In the genomic region with DNA sequence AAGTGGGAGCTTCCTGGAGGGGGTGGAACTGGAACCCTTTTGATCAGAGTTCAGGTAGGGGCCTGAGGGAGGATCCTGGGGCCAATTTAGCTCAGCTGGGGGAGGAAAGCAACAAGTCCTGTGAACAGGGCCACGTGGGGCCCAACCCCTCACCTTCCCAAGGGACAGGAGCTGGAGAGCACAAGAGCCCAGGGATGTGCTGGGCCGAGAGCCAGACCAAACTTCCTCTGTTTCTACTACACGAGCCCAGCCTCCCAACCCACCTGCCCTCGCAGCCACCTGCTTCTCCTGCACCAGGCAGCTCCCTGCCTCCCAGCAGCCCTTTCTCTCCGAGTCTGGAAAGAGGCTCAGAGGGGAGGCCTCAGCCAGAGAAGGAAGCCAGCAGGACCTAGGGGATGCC, we compare ENCODE assay signal across 10 mouse cellular contexts. TPM values are rescaled to one million over a fixed set of nuclear protein-coding genes. Genes with fewer than 3 reads are reported as not detected.
DNase-seq lines count a peak whose midpoint lies in the region; ATAC-seq and TF ChIP-seq lines count a peak whose summit lies in the region.
"Had no signal": no experiment of that assay in that cellular context is flagged by ENCODE, and none has a peak within 500 bp of the region (broad histone marks: within the 10 kb centered on the region; RNA-seq: fewer than 3 reads in every experiment).

No protein-coding gene starts in this region.

- peak overlapping the region; percentile 6 for H3K4me2 ChIP-seq in limb, embryonic 12.5 days

- no peaks in the 10 kb centered on the region for H3K9me3 ChIP-seq in limb, embryonic 12.5 days

- H3K27ac ChIP-seq in layer of hippocampus, adult 2 months: peak overlapping the region; percentile 51; the same call in 1 of the 2 replicates
- 0 out of 2 replicates have a peak overlapping the region, but pooled peaks have one; percentile 42 for H3K27ac ChIP-seq in limb, embryonic 12.5 days

- no peak for ATAC-seq in limb, embryonic 12.5 days (ENCODE audit: insufficient number of reproducible peaks, insufficient read depth, low FRiP score, low TSS enrichment, low read depth)

- intact Hi-C loops in left cerebral cortex, postnatal 4 days (cut with DNase I): no loop called here

- no peak overlapping the region; the same call in 1 of the 2 replicates for H3K9ac ChIP-seq in limb, embryonic 12.5 days (replicated peaks)

- H3K27me3 ChIP-seq in limb, embryonic 12.5 days: no peaks in the 10 kb centered on the region

- H3K4me3 ChIP-seq in layer of hippocampus, adult 2 months: no peak overlapping the region
- no peak overlapping the region for H3K4me3 ChIP-seq in limb, embryonic 12.5 days (replicated peaks)

- TF ChIP-seq CTCF in layer of hippocampus, adult 2 months (conservative IDR thresholded peaks at IDR 0.05): no peak

- peaks cover 42% of the 10 kb centered on the region for H3K4me1 ChIP-seq in limb, embryonic 12.5 days (replicated peaks)

- 16% methylated on average over 5 of the region's 5 CpGs for WGBS in limb, embryonic 12.5 days

- H3K36me3 ChIP-seq in limb, embryonic 12.5 days: peaks cover 73% of the 10 kb centered on the region

- peak; percentile 34 to 53 for DNase-seq in cerebellum, postnatal 25 days
- no peak for DNase-seq in cerebellum, adult 8-10 months
- DNase-seq in layer of hippocampus, adult 2 months (ENCODE audit: low spot score in 2 of 2): no peak
- no peak for DNase-seq in layer of hippocampus, postnatal 36 days
- peak; percentile 63 for DNase-seq in adipocyte (ENCODE audit: low spot score)
- DNase-seq in left cerebral cortex, postnatal 4 days: no peak
- DNase-seq in right cerebral cortex, postnatal 25 days: no peak

RNA-seq across cellular contexts. Expression of gene Ppp1ca, which starts 4.7 kb away (rescaled TPM):
- total RNA-seq in layer of hippocampus, adult 2 months (2021): 100 to 1,000 TPM; 263 to 276 TPM
- 100 to 1,000 TPM; 255 to 265 TPM for total RNA-seq in layer of hippocampus, postnatal 36 days (2021)
- polyA plus RNA-seq in limb, embryonic 12.5 days (2016; fragmentation: Nextera tagmentation; extraction: Ambion mirVana): 834 and 845 TPM in 2 replicates
- total RNA-seq in left cerebral cortex, postnatal 4 days (2021): 100 to 1,000 TPM; 318 to 333 TPM

RNA-seq across cellular contexts. Expression of gene Rad9a, which starts 4.9 kb away (rescaled TPM):
- total RNA-seq in layer of hippocampus, adult 2 months (2021): 1 to 10 TPM; 8.1 to 8.7 TPM
- 1 to 10 TPM; 5.5 to 7.1 TPM for total RNA-seq in layer of hippocampus, postnatal 36 days (2021)
- polyA plus RNA-seq in limb, embryonic 12.5 days (2016; fragmentation: Nextera tagmentation; extraction: Ambion mirVana): 38.4 and 44.9 TPM in 2 replicates
- total RNA-seq in left cerebral cortex, postnatal 4 days (2021): 10 to 100 TPM in 1 of 2 experiments, 1 to 10 TPM in 1; 9.8 to 10.6 TPM

RNA-seq across cellular contexts. Expression of gene Tbc1d10c, which starts 5.5 kb away (rescaled TPM):
- total RNA-seq in layer of hippocampus, adult 2 months (2021): 1 to 10 TPM in 1 of 2 experiments, under 1 TPM in 1; 0.91 to 1.0 TPM
- total RNA-seq in layer of hippocampus, postnatal 36 days (2021): 1 to 10 TPM in 1 of 2 experiments, under 1 TPM in 1; 0.56 to 1.3 TPM
- polyA plus RNA-seq in limb, embryonic 12.5 days (2016; fragmentation: Nextera tagmentation; extraction: Ambion mirVana): 0.60 and 1.5 TPM in 2 replicates
- 1 to 10 TPM; 2.1 to 2.4 TPM for total RNA-seq in left cerebral cortex, postnatal 4 days (2021)

RNA-seq across cellular contexts. Expression of gene Clcf1, which starts 17.5 kb away (rescaled TPM):
- under 1 TPM; 0.61 to 0.76 TPM for total RNA-seq in layer of hippocampus, adult 2 months (2021)
- under 1 TPM; 0.32 to 0.83 TPM for total RNA-seq in layer of hippocampus, postnatal 36 days (2021)
- polyA plus RNA-seq in limb, embryonic 12.5 days (2016; fragmentation: Nextera tagmentation; extraction: Ambion mirVana): 8.6 and 9.1 TPM in 2 replicates
- 1 to 10 TPM; 1.2 to 1.3 TPM for total RNA-seq in left cerebral cortex, postnatal 4 days (2021)

RNA-seq across cellular contexts. Expression of gene AC109138.7, which starts 17.6 kb away (rescaled TPM):
- not detected for total RNA-seq in layer of hippocampus, adult 2 months (2021)
- not detected for total RNA-seq in layer of hippocampus, postnatal 36 days (2021)
- not detected in 2 replicates for polyA plus RNA-seq in limb, embryonic 12.5 days (2016; fragmentation: Nextera tagmentation; extraction: Ambion mirVana)
- not detected for total RNA-seq in left cerebral cortex, postnatal 4 days (2021)
- total RNA-seq: hematopoietic stem cell, adult 5-6 weeks; layer of hippocampus, postnatal 14 days had no signal

Comparison
In these comparisons a context has a peak if more than half of its experiments do, and no peak if none do; other contexts are left out.
1. DNase-seq: peak in cerebellum, postnatal 25 days (2 of 2) and adipocyte (single experiment); none in cerebellum, adult 8-10 months (single experiment), layer of hippocampus, adult 2 months (0 of 2), layer of hippocampus, postnatal 36 days (0 of 2), left cerebral cortex, postnatal 4 days (single experiment) and right cerebral cortex, postnatal 25 days (single experiment).